Mouse (Mus musculus) cerebellum, adult 2 months (tissue): ENCODE measurements around the gene Hnrnpa3.

ENCODE experiments used
- CTCF ChIP-seq: fragments of 200-500 bp; IDR thresholded peaks from 2 replicates; pipeline ENCODE4 v1.5.1; 2011; ENCODE audit warnings: low read depth, mild to moderate bottlenecking, control low read depth, low read length, moderate library complexity, borderline replicate concordance; ENCODE audit not compliant: insufficient read depth
- POLR2A ChIP-seq: fragments of 200-500 bp; IDR thresholded peaks from 2 replicates; pipeline ENCODE4 v1.6.1; 2011; ENCODE audit warnings: low read length, control low read depth, borderline replicate concordance; ENCODE audit not compliant: insufficient read depth

GRCm38 (mm10) chr2:75650437-75650836 is 8.6 kb upstream of the Hnrnpa3 start:
- TF ChIP-seq CTCF: no peak
- no peak for TF ChIP-seq POLR2A
